Mouse (Mus musculus) thymus, postnatal 36 days (tissue): ENCODE measurements at regions not wholly inside any gene's neighbourhood (a gene's known extent, or its start where the extent isn't known, plus 50 kb on each side); places are given as distances from the start of the nearest gene placed in this dataset.

Experiments used
- DNase-seq, 2 experiments: peaks; one replicate each; pipeline ENCODE4 v3.0.0; 2022; ENCODE audit warnings: mixed read lengths in 2 of 2

GRCm38 (mm10) chr13:37468304-37469178 is 123.5 kb downstream of the Ly86 start:
- DNase-seq = no peak

GRCm38 (mm10) chr13:37470230-37470907 is 125.4 kb downstream of the Ly86 start:
- DNase-seq = no peak

- no peak for DNase-seq
Measured at GRCm38 (mm10) chr13:37473359-37473758, 128.4 kb downstream of the Ly86 start.

- no peak for DNase-seq
Measured at GRCm38 (mm10) chr13:37475804-37476203, 130.8 kb downstream of the Ly86 start.

GRCm38 (mm10) chr13:37476256-37477053 is 131.4 kb downstream of the Ly86 start:
- DNase-seq = no peak

- no peak for DNase-seq
Measured at GRCm38 (mm10) chr13:37477342-37477741, 132.3 kb downstream of the Ly86 start.

- DNase-seq = peak; percentile 33 to 52
Measured at GRCm38 (mm10) chr13:37477749-37478548, 132.9 kb downstream of the Ly86 start.

GRCm38 (mm10) chr13:37479182-37479691 is 134.2 kb downstream of the Ly86 start:
- DNase-seq = no peak

- DNase-seq = no peak
Measured at GRCm38 (mm10) chr13:37481514-37481913, 136.5 kb downstream of the Ly86 start.

- DNase-seq = no peak
Measured at GRCm38 (mm10) chr13:37482038-37482437, 137.0 kb downstream of the Ly86 start.

GRCm38 (mm10) chr13:37482589-37482988 is 137.6 kb downstream of the Ly86 start:
- peak; percentile 57 to 68 for DNase-seq

GRCm38 (mm10) chr13:37483010-37483855 is 138.2 kb downstream of the Ly86 start:
- peak; percentile 33 for DNase-seq

- DNase-seq = no peak
Measured at GRCm38 (mm10) chr13:37484631-37485030, 139.6 kb downstream of the Ly86 start.

GRCm38 (mm10) chr13:37492115-37493001 is 147.3 kb downstream of the Ly86 start:
- no peak for DNase-seq

- no peak for DNase-seq
Measured at GRCm38 (mm10) chr13:37493331-37493730, 148.3 kb downstream of the Ly86 start.

- no peak for DNase-seq
Measured at GRCm38 (mm10) chr13:37495272-37495932, 150.4 kb downstream of the Ly86 start.

GRCm38 (mm10) chr13:37497986-37498385 is 153.0 kb downstream of the Ly86 start:
- no peak for DNase-seq

GRCm38 (mm10) chr13:37500668-37501286 is 155.8 kb downstream of the Ly86 start:
- no peak for DNase-seq

- DNase-seq = no peak
Measured at GRCm38 (mm10) chr13:37503449-37503848, 158.4 kb downstream of the Ly86 start.
